Mouse (Mus musculus) kidney, adult 2 months (tissue): ENCODE data around the gene Sars.

ENCODE experiments used
- CTCF ChIP-seq: fragments of 200-500 bp; conservative IDR thresholded peaks from 2 replicates; pipeline ENCODE4 v1.5.1; 2011; ENCODE audit warnings: low read depth, mild to moderate bottlenecking, control low read depth, low read length, moderate library complexity, mixed read lengths; ENCODE audit not compliant: insufficient read depth, insufficient read length
- POLR2A ChIP-seq: fragments of 200-500 bp; IDR thresholded peaks from one replicate; pipeline ENCODE4 v1.6.1; 2011; ENCODE audit warnings: low read depth, low read length, control low read depth

- TF ChIP-seq POLR2A (no peak), CTCF (peak; percentile 81)
Measured at GRCm38 (mm10) chr3:108466425-108466824, 21.4 kb upstream of the Sars start.
